Mouse (Mus musculus) forebrain, embryonic 15.5 days (tissue): Measurements from ENCODE around the gene Pitpnm2. TPM values are rescaled to one million over a fixed set of nuclear protein-coding genes. Genes with fewer than 3 reads are reported as not detected.

Experiments used
- ATAC-seq: fragments of 200-750 bp; cut with Nextera tagmentation; replicated peaks from 2 replicates; pipeline ENCODE4 v1.8.0; 2017; ENCODE audit warnings: mild to moderate bottlenecking, moderate TSS enrichment, moderate library complexity
- H3K27ac ChIP-seq: fragments of 300-500 bp; sonication (generic); replicated peaks from 2 replicates; pipeline ENCODE4 v1.5.1; 2015; ENCODE audit warnings: mild to moderate bottlenecking, inconsistent platforms
- H3K27me3 ChIP-seq: fragments of 300-500 bp; sonication (generic); 2 replicates; pipeline ENCODE4 v1.6.1; 2015; ENCODE audit warnings: inconsistent platforms
- H3K36me3 ChIP-seq: fragments of 300-500 bp; sonication (generic); 2 replicates; pipeline ENCODE4 v1.6.1; 2015; ENCODE audit warnings: mild to moderate bottlenecking, inconsistent platforms
- H3K4me1 ChIP-seq: fragments of 300-500 bp; sonication (generic); 2 replicates; pipeline ENCODE4 v1.6.1; 2015; ENCODE audit warnings: inconsistent platforms
- H3K4me2 ChIP-seq: fragments of 300-500 bp; sonication (generic); replicated peaks from 2 replicates; pipeline ENCODE4 v1.6.1; 2015; ENCODE audit warnings: mild to moderate bottlenecking, inconsistent platforms
- H3K4me3 ChIP-seq: fragments of 300-500 bp; sonication (generic); 2 replicates; pipeline ENCODE4 v1.5.1; 2015; ENCODE audit warnings: mild to moderate bottlenecking, inconsistent platforms
- H3K9ac ChIP-seq: fragments of 300-500 bp; sonication (generic); replicated peaks from 2 replicates; pipeline ENCODE4 v1.6.1; 2015; ENCODE audit warnings: mild to moderate bottlenecking, inconsistent platforms
- H3K9me3 ChIP-seq: fragments of 300-500 bp; sonication (generic); 2 replicates; pipeline ENCODE4 v1.6.1; 2016; ENCODE audit warnings: inconsistent platforms
- WGBS: fragments of 180-500 bp; shearing (Covaris S2); methylation state at CpG from one replicate; pipeline ENCODE4 v1.1.7; 2015; ENCODE audit warnings: mixed read lengths; 5-methylcytosine and 5-hydroxymethylcytosine counted together
- polyA plus RNA-seq: library from polyadenylated mRNA; unstranded; fragments of >200 nt; fragmentation: Nextera tagmentation; extraction: Ambion mirVana; gene quantifications from 2 replicates; pipeline ENCODE4 v1.2.1, GENCODE M21; 2015

Gene Pitpnm2
- polyA plus RNA-seq, 1 experiment from 2014 or later, result 10.9 TPM

DNA sequence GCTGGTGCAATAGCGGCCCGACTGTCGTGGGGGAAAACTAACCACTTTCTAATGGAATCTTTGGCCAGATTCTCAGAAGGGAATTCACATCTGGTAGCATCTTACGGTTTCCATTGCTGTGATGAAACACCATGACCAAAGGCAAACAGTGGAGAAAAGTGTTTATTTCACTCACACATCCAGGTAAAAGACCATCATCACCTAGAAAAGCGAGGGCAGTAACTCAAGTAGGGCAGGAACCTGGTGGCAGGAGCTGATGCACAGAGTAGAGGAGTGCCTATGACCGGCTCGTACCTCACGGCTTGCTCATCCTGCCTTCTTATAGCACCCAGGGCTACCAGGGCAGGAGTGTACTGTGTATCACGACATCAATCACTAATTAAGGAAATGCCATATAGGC is 146.0 kb downstream of the Pitpnm2 start:
- H3K4me3 ChIP-seq, result no peak overlapping the region
- H3K27me3 ChIP-seq, result no peaks in the 10 kb centered on the region
- no peak overlapping the region for H3K9ac ChIP-seq
- 94% methylated on average over 9 of the region's 9 CpGs for WGBS
- no peaks in the 10 kb centered on the region for H3K4me1 ChIP-seq
- H3K27ac ChIP-seq, result no peak overlapping the region
- ATAC-seq, result no peak
- no peaks in the 10 kb centered on the region for H3K36me3 ChIP-seq
- no peak overlapping the region for H3K4me2 ChIP-seq
- no peaks in the 10 kb centered on the region for H3K9me3 ChIP-seq

DNA sequence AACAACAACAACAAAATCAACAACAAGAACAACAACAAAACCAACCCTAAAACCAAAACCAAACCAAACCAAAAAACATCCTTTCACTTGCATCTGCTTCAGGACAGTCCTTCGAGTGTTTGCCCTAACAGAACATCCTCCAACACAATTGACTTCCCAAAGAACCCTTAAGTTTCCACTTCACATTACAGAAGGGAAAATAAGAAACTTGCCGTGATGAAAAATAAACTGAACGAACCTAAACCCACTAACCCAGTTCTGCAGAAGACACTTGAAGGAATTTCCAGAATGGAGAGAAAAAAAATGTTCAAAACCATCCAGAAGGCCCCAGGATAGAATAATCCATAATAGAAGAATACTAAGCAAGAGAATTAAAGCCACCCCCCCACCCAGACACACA is 146.5 kb downstream of the Pitpnm2 start:
- no peak overlapping the region for H3K4me3 ChIP-seq
- H3K9me3 ChIP-seq, result no peaks in the 10 kb centered on the region
- WGBS, result 88% methylated on average over 3 of the region's 3 CpGs
- no peak for ATAC-seq
- no peak overlapping the region for H3K27ac ChIP-seq
- no peak overlapping the region for H3K4me2 ChIP-seq
- no peaks in the 10 kb centered on the region for H3K4me1 ChIP-seq
- no peaks in the 10 kb centered on the region for H3K27me3 ChIP-seq
- H3K9ac ChIP-seq, result no peak overlapping the region
- H3K36me3 ChIP-seq, result no peaks in the 10 kb centered on the region

DNA sequence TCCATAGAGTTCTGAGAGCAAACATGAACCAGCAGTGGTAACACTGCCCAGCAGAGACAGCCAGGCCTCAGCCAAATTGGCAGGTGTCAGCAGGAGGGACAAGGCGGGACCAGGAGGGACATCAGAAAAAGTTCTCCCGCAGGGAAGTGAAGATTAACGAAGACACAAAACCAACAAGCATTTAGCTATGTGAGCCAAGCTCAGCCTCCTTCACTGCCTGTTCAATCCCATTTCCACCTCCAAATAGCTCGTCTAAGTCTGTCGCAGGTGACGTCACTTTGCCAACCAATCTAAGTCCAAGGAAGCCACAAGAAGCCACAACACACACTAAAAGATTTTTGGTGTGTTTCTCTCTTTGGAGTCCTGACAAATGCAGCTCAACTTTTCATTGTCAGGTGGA is 147.2 kb downstream of the Pitpnm2 start:
- Histone ChIP-seq H3K27ac (no peak overlapping the region), H3K9ac (no peak overlapping the region), H3K4me2 (no peak overlapping the region), H3K9me3 (no peaks in the 10 kb centered on the region), H3K36me3 (no peaks in the 10 kb centered on the region), H3K4me3 (no peak overlapping the region), H3K27me3 (no peaks in the 10 kb centered on the region), H3K4me1 (no peaks in the 10 kb centered on the region)
- ATAC-seq, result no peak
- 83% methylated on average over 6 of the region's 6 CpGs for WGBS

DNA sequence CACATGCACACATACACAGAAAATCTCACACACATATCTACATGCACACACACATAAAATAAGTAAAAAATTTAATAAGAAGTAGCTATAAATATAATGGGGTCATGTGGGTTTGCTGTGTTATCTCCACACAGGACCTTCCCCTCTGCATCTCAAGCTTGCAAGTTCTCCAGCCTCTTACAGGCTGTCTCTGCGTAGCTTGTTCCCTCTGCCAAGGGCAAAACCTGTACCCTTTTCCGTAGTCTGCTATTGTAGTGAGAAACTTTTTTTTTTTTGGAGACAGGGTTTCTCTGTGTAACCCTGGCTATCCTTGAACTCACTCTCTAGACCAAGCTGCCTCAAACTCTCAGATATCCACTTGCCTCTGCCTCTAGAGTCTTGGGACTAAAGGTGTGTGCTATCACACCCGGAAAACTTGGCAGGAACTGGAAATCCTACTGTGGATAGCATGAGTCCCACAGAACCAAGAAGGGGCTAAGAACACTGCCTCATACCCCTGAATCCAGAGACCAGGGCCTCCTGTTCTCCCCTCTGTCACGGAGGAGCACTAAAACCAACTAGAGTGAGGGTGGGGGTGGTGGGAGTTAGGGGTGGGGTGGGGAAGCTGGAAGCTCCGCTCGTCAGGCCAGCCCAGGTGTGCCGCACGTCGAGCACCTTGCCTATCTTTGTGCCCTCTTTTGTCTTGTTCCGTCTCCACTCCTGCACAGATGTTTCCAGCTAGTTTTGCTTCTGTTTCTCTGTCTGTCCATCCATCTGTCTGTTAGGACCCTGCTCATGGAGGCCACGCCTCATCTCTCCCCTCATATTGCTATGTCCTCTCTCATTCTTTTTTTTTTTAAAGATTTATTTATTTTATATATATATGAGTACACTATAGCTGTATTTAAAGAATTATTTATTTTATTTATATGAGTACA is 149.2 kb downstream of the Pitpnm2 start:
- no peak for ATAC-seq
- Histone ChIP-seq H3K36me3 (no peaks in the 10 kb centered on the region), H3K4me2 (no peak overlapping the region), H3K9me3 (no peaks in the 10 kb centered on the region), H3K4me3 (no peak overlapping the region), H3K9ac (no peak overlapping the region), H3K27ac (no peak overlapping the region), H3K4me1 (peaks cover 6% of the 10 kb centered on the region), H3K27me3 (no peaks in the 10 kb centered on the region)
- 91% methylated on average over 11 of the region's 11 CpGs for WGBS

DNA sequence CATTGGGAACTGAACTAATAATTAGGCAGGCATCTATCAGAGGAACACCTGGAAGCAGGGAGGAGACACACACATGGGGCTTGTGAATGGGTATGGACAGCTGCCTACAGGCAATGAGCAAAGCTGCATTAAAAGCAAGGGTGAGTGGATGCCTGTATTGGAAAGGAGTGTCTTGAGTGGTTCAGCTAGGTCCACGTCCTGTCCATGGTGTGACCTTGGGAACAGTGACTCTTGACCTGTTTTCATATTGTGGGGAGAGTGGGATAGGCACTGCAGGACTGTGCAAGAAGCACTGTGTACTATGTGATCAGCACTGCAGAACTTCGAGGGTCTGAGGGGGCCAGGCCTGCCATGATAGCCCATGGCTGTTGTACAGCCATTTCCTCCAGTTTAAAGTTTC is 150.6 kb downstream of the Pitpnm2 start:
- WGBS, result 72% methylated on average over 2 of the region's 2 CpGs
- no peaks in the 10 kb centered on the region for H3K9me3 ChIP-seq
- no peak overlapping the region for H3K4me3 ChIP-seq
- peaks cover 12% of the 10 kb centered on the region for H3K4me1 ChIP-seq
- no peaks in the 10 kb centered on the region for H3K36me3 ChIP-seq
- H3K9ac ChIP-seq, result no peak overlapping the region
- ATAC-seq, result no peak
- no peak overlapping the region for H3K27ac ChIP-seq
- no peak overlapping the region for H3K4me2 ChIP-seq
- H3K27me3 ChIP-seq, result peaks cover 4% of the 10 kb centered on the region; the same call in 1 of the 2 replicates

DNA sequence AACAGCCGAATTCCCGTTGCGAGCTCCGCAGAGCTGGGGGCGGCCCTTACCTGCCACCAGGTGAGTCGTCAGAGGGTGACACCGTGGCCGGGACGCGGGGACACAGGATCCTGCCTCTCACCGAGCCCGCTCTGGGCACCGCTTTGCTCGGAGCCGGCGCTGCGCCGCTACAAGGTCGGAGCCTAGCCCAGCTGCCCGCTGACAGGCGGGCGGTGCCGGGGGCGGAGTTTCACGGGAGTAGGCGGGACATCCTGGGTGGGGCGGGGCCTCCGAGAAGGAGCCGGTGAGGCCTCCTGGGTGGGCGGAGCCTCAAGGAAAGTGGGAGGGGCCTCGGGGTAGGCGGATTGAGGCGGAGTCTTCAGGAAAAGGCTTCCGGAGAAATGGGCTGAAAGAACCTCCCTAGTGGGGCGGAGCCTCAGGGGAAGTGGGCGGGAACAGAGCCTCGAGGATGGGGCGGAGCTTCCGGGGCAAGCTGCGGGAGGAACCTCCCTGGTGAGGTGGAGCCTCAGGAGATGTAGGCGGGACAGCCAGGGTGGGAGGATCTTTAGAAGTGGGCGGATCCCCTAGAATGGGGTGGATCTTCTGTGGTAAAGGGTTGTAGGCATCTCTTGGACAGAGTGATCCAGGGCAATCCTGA is 153.8 kb downstream of the Pitpnm2 start, which contains the start of gene Abcb9:
Gene Abcb9 (minus strand): TSS at position 203 of the 637 bp plus-strand sequence.
- ATAC-seq, result peak; percentile 68
- WGBS, result 1% methylated on average over 42 of the region's 42 CpGs
- Histone ChIP-seq H3K4me1 (peaks cover 22% of the 10 kb centered on the region), H3K27me3 (peaks cover 4% of the 10 kb centered on the region; the same call in 1 of the 2 replicates), H3K9ac (peak within 1 kb of the TSS; percentile 25), H3K4me2 (peak within 1 kb of the TSS; percentile 51), H3K4me3 (peak within 1 kb of the TSS; percentile 43), H3K27ac (no peak within 1 kb of the TSS), H3K9me3 (no peaks in the 10 kb centered on the region), H3K36me3 (no peaks in the 10 kb centered on the region)

DNA sequence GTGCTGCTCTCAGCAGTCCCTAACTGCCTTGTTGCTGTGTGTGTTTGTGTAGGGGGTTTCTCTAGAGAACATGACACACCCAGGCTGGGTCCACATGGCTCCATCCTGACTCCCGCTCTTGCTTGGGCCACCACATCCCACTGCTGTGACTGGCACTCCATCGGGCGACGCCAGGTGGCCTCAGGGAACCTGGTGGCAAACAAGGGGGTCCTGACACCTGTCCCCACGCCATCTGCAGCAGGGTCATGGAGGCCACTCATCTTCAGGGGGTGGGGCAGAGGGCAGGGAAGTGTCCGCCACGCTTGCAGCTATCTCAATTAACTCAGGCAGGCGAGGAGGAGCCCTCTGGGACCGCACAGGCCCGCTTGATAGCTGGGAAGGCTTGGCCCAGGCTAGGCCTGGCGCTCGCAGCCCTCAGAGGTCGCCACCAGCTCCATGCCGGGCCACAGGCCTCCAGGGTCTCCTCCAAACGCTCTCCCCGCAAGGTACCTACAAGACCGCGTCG is 154.4 kb downstream of the Pitpnm2 start:
- Histone ChIP-seq H3K9ac (peak overlapping the region; percentile 25), H3K4me1 (peaks cover 22% of the 10 kb centered on the region), H3K4me3 (peak overlapping the region; percentile 43), H3K4me2 (peak overlapping the region; percentile 51), H3K9me3 (no peaks in the 10 kb centered on the region), H3K27ac (no peak overlapping the region), H3K36me3 (no peaks in the 10 kb centered on the region), H3K27me3 (peaks cover 4% of the 10 kb centered on the region; the same call in 1 of the 2 replicates)
- peak; percentile 44 for ATAC-seq
- WGBS, result 11% methylated on average over 19 of the region's 19 CpGs

DNA sequence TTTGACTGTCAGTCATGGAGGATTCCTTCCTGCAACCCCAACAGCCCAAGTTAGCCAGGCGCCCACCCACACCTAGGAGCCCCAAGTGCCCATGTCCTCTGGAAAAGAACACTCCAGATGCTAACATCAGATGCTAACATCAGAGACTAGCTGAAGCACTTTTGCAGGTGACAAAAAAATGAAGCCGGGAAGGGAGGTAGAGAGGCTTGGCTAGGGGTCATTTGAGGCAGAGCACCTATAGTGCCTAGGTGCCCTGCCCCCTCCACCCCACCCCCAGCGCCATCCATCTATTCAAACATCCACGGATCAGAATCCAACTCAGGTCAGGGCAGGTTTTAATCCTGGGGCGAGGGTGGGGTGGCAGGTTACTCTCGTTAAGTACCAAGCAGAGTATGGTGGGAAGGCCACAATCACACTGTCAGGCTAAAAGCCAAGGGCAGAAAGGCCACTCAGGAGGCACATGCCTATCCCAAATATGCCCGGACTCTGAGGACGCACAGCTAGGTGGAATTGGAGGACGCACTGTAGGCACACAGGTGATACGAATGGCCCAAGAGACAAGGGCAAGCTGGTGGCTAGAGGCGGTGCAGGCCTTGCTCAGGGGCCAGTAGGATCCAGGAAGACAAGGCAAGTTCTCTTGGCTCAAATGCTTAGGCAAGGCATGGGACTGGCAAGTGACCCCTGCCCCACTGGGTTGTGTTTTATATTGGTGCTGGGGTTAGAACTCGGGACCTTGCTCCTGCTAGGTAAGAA is 155.5 kb downstream of the Pitpnm2 start:
- H3K4me2 ChIP-seq, result no peak overlapping the region
- H3K4me3 ChIP-seq, result no peak overlapping the region
- no peak overlapping the region for H3K9ac ChIP-seq
- WGBS, result 79% methylated on average over 12 of the region's 12 CpGs
- ATAC-seq, result no peak
- no peaks in the 10 kb centered on the region for H3K9me3 ChIP-seq
- H3K27me3 ChIP-seq, result peaks cover 4% of the 10 kb centered on the region; the same call in 1 of the 2 replicates
- H3K36me3 ChIP-seq, result no peaks in the 10 kb centered on the region
- peaks cover 22% of the 10 kb centered on the region for H3K4me1 ChIP-seq
- H3K27ac ChIP-seq, result no peak overlapping the region

DNA sequence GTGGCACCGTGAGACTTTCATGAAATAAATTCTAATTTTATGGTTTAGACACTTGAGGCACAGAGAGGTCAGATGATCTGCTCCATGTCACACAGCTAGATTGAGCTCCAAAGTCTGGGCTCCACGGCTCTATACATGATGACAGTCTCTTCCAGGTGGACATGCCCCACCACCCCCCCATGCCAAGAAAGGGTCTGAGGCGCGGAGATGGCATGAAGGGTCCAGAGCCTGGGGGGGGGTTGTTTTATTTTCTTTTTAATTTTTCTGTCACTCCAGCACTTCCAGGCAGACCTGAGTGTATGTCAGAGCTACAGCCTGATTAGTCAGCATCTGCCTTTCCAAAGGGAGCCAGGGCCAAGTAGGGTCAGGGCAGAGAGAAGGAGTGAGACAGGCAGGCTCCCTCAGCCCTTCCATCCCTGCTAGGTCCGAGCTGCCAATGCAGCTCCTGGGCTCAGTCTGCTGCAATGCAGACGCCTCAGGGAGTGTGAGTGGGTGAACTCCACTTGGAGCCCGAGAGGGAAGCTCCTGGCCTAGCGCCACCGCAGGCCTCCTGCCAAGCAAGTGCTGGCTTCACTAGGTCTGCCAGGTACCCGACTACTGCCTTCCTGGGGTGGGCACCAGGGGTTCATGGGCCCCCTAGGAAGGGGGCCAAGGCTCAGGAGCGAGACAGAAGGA is 156.3 kb downstream of the Pitpnm2 start:
- peak overlapping the region; percentile 19; the same call in 1 of the 2 replicates for H3K27ac ChIP-seq
- H3K9me3 ChIP-seq, result no peaks in the 10 kb centered on the region
- H3K27me3 ChIP-seq, result peaks cover 4% of the 10 kb centered on the region; the same call in 1 of the 2 replicates
- peaks cover 22% of the 10 kb centered on the region for H3K4me1 ChIP-seq
- H3K4me2 ChIP-seq, result no peak overlapping the region
- no peaks in the 10 kb centered on the region for H3K36me3 ChIP-seq
- 63% methylated on average over 11 of the region's 11 CpGs for WGBS
- peak; percentile 17; the same call in 1 of the 2 replicates for ATAC-seq
- H3K9ac ChIP-seq, result no peak overlapping the region
- H3K4me3 ChIP-seq, result no peak overlapping the region

DNA sequence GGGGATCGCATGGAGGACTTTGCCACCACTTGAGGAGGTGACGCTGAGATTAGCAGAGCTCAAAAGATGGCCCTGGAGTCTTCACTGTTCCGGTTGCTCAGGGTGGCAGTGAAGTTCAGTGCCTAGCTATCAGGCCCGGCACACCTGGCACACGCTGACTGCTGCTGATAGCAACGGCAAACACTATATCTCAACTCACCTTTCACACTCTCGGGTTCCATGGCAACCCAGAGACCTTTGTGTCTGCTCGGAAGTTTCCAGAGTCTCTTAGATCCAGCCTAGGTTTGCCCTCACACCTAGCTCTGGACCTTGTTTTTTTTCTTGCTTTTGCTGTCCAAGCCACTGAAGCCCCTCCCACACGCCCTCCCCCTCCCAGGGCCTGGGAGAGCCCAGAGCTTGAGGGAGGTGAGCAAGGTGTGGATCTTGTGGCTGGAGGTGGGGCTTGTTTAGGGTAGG is 157.6 kb downstream of the Pitpnm2 start:
- Histone ChIP-seq H3K27me3 (peaks cover 4% of the 10 kb centered on the region; the same call in 1 of the 2 replicates), H3K4me2 (no peak overlapping the region), H3K4me1 (peaks cover 22% of the 10 kb centered on the region), H3K4me3 (no peak overlapping the region), H3K9me3 (no peaks in the 10 kb centered on the region), H3K27ac (no peak overlapping the region), H3K9ac (no peak overlapping the region), H3K36me3 (no peaks in the 10 kb centered on the region)
- 71% methylated on average over 9 of the region's 9 CpGs for WGBS
- no peak for ATAC-seq

DNA sequence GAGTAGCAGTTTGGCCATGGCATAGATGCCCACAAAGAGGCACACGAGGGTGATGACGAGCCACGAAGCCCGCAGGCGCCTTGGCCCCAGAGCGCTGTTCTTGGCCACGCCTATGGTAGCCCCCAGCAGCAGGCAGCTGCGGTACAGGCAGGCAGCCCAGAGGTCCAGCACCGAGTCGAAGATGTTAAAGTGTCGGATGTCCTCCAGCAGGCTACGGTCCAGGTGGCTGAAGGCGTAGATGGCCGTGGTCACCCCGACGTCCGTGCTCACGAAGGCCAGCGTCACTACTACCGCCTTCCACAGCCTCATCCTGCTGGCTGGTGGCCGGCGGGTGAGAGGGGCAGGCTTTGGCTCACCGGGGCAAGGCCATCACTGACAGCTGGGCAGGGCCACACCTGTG is 159.7 kb downstream of the Pitpnm2 start:
- Histone ChIP-seq H3K4me1 (peaks cover 11% of the 10 kb centered on the region), H3K4me3 (no peak overlapping the region), H3K27me3 (0 out of 2 replicates have a peak, but pooled peaks cover under 1% of the 10 kb centered on the region), H3K9me3 (no peaks in the 10 kb centered on the region), H3K4me2 (no peak overlapping the region), H3K36me3 (no peaks in the 10 kb centered on the region), H3K27ac (no peak overlapping the region), H3K9ac (no peak overlapping the region)
- no peak for ATAC-seq
- 91% methylated on average over 23 of the region's 23 CpGs for WGBS
